Mouse (Mus musculus) gastrocnemius, postnatal 4 days (tissue): ENCODE measurements around the gene Sprr4. TPM values are rescaled to one million over a fixed set of nuclear protein-coding genes. Genes with fewer than 3 reads are reported as not detected.
"Not testable (repeated sequence)": the region's sequence is repeated elsewhere in the genome, so short reads cannot be mapped to it uniquely, and the experiment has no call there.

ENCODE experiments used
- DNase-seq, 2 experiments: peaks; one replicate each; pipeline ENCODE4 v3.0.0; 2021 to 2022; ENCODE audit warnings: low spot score in 2 of 2, mixed read lengths in 2 of 2
- long read RNA-seq, 2 experiments: library from polyadenylated mRNA; stranded (forward); transcript quantifications; one replicate each; pipeline ENCODE4 v2.0.0; 2021
- total RNA-seq, 2 experiments: library from RNA; stranded (reverse); gene quantifications; 2 replicates each; pipeline ENCODE4 v1.2.3; 2021

The Sprr4 gene
- total RNA-seq = not detected
- long read RNA-seq, experiment 1 = 0 reads
- long read RNA-seq, experiment 2 = 0 reads

DNA sequence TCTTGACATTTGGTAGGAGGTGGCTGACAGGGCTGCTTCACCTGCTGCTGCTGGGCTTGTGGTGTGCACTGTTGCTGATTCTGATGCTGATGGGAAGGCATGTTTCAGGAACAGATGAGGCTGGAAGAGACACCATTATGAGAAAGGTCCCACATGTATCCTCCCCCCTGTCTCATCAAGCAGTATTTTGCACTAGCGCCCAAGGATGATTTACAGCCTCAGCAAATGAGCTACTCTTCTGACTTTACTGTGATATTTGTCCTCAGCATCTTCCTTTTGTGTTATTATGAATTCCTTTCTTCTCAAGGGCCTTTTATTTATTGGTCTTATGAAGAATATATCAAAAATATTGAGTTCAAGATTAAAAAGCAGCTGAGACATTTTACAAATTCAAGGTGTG, at the start of gene Sprr4:
Gene Sprr4 (minus strand): TSS at position 101 of the 400 bp plus-strand sequence.
- DNase-seq = no peak

DNA sequence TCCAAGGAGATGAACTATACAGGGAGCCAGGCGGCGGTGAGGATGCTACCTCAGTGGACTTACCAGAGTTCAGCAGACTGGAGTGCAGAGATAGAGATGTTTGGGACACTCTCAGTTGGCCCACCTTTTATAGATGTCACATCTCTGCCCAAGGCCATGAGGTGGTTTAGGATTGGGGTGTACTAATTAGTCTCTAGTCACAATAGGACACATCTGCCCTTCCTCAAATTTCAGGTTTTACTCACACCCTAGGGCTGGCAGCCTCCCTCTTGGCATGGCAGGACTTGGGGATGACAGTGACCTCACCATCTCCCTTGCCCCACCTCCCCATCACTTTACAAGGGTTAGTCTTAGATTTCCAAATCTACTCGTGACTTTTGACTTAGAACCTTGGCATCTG, 34.1 kb upstream of the Sprr4 start, which contains the start of gene 2310046K23Rik:
Gene 2310046K23Rik (minus strand): TSS at position 101 of the 400 bp plus-strand sequence.
- no peak for DNase-seq

DNA sequence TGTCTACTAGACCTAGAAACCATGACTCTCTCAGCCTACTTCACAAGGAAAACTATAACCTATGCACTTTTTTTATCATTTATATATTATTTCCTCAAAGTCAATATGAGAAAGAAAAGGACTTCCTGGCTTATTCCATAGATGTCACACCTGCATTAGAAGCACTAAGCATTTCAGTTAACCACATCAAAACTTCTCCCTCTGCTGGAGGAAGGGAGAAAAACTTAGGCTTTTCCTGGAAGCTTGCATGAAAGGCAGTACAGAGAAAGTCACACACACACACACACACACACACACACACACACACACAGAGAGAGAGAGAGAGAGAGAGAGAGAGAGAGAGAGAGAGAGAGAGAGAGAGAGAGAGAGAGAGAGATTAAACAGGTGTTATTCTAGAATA, 12.0 kb upstream of the Sprr4 start:
- DNase-seq = no peak

DNA sequence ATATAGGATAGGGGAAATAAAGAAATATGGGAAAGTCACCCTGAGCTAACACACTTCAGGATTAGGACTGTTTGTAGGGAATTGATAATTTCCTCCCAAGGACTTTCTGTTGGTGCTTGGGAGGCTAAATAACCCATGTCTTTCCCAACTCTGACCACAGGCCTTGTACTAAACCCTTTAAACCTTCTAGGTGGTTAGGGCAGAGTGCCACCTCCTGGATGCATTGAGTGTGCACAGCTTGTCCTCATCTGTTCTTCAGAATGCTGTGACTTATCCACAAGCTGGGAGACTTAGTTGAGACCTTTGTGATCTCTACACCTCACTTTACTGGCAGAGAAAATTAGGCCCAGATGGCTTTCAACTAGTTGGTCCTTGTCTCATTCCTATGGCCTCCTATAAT, 10.5 kb upstream of the Sprr4 start:
- no peak for DNase-seq

DNA sequence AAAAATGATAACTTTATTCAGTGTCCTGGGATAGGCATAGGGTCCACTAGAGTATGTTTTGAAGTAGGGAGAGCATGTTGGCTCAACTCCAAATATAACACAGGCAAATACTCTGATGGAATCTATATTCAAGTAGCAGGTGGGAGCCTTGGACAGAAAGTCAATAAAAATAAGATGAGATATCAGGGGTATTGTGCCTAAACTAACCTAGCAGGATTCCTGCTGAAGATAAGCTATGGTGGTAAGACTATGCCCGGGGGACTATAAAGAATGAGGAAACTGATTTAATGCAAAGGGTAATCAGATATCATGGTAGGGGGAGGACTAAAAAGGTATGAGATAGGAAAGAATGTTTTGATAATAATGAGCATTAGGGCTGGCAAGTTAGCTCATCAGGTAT, 7.9 kb upstream of the Sprr4 start:
- DNase-seq = no peak

DNA sequence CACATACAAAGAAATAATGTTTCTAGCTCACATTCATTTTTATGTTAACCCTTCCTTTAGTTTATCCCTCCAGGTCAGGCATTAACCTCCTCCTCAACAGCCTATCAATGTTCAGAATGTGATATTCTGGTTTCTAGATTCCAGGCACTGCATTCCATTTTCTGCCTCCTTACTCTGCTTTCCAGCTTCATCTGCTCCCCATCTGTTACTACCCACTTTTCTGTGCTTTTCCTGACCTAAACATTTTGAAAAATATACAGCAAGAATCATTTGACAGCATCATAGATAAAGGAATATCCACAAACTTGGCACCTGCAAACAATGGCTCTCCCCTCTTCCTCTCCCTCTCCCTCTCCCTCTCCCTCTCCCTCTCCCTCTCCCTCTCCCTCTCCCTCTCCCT, 3.2 kb upstream of the Sprr4 start:
- DNase-seq = no peak

DNA sequence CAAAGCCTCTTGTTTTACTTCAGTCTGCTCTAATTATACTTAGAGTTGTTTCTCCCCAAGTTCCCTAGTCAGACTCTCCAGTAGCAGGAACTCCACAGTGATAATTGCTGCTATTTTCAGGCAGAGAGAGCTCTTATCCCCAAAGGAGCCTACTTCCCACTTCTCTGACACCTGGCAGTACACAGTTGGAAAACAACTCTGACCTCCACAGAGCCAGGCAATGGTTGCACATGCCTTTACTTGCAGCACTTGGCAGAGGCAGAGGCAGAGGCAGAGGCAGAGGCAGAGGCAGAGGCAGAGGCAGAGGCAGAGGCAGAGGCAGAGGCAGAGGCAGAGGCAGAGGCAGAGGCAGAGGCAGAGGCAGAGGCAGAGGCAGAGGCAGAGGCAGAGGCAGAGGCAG, 10.0 kb downstream of the Sprr4 start:
- not testable (repeated sequence) for DNase-seq

DNA sequence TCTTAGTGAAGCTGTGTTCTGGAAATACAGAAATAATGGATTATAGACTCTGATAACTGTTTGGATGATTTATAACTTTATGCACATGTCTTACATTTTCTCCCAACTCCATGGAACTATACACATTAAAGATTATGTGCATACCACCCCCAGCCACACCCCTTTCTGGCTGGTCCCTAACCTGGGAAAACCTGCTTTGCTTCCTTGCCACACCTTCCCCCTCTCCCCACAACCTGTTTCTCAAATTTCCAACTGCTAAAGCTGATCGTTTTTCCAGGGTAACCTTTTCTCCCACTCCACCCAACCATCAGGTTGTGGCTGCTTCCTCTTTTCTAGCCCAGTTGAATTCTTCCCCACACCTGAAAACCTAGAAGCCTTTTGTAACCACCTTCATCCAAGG, 14.0 kb downstream of the Sprr4 start:
- DNase-seq = no peak

DNA sequence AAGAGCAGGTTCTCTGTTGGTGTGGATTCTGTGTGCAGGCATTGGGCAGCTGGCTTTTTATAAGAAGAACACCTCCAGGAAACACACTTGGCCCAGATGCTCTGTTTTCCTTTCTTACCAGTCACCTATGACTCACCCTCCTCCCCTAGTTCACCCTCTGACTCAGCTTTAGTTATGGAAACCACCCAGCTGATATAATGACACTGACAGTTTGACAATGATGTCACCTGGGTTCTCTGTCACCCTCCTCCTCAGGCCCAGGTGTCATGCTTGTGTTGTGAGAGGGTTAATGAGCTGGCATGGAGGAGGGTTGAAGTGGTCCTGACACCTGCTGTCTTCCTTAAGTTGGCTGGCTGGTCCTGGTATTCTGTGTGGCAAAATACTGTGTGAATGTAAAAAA, 14.4 kb downstream of the Sprr4 start, which contains the start of gene Sprr1a:
Gene Sprr1a (minus strand): TSS at position 33 of the 400 bp plus-strand sequence.
- no peak for DNase-seq

DNA sequence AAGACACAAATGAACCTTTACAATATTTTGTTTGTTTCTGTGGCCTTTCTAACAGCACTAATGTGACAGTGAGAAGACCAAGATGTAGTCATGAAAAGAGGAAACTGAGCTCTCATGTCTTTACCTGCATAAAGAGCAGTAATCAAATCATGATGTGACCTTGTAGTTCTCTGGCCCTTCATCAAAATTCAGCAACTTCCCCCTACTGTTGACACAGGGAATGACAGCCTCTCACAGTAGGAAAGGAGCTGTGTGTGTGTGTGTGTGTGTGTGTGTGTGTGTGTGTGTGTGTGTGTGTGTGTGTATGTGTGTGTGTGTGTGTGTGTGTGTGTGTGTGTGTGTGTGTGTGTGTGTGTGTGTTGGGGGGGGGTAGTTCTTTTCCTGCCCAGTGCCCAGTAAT, 19.0 kb downstream of the Sprr4 start:
- not testable (repeated sequence) for DNase-seq

DNA sequence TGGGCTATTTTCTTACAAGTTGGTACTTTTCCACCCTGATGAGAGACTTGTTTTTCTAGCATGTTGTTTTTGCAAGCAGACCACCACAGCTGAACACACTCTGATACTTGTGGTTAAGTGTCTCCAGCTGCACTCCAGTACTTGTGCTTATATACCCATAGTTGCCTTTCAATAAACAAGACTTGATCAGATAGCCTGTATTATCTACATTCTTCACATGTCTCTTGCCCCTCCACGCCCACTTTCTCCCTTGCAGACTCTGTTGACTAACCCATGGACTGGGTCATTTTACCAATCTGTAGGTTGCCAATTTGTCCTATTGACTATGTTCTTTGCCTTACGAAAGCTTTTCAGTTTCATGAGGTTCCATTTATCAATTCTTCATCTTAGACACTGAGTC, 30.2 kb downstream of the Sprr4 start:
- DNase-seq = no peak

DNA sequence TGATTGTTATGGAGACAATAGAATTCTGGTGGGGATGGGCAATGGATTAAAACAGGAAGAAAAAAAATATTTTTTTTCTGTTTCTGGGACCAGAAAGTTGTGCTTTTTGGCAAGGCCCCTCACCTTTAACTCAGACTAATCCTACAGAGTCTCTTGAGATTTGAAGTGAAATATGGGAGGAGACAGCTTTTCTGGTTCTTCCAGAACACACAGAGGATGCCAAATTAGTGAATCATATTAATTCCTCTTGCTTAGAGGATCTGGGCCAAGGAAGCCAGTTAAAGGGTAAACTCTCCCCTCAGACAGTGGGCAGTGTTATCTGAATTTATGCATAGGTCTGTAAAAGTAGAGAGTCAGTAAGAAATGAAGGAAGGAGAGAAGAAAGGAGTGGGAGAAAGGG, 32.9 kb downstream of the Sprr4 start:
- DNase-seq = no peak

DNA sequence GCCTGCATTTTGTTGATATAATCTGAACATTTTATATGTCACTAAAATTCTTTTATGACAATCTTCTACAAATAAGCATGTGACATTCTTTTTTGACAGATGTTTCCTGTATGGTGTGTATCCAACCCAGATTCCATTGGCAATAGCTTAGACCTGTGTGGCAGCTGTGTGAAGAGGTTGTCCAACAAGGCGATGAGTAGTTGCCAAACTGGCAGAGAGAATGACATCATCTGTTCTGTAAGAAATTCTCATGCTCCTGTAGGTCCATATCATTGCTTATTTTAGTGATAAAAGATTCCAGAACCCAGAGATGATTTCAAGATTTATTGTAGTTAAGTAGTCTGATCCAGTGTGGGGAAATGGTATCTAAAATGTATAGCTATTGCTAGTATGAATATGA, 33.7 kb downstream of the Sprr4 start:
- no peak for DNase-seq

DNA sequence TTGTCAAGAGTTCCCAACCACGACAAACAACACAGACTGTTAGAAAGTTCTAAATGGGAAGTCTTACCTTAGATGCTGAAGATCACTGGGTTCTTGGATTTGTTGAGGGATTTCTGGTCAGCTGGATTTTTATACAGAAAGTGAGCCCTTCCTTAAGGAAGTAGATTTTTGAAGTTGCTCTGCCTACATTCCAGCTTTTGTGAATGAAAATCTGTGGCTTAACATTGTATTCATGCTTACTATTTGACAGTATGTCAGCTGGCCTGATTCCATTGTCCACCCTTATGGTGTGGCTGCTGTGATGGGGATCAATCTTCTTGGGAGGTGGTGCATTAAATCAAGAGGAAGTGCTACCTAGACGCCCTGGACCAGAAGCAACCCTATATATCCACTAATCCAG, 41.7 kb downstream of the Sprr4 start, which contains the start of gene Sprr3:
Gene Sprr3 (minus strand): TSS at position 101 of the 400 bp plus-strand sequence.
- no peak for DNase-seq

DNA sequence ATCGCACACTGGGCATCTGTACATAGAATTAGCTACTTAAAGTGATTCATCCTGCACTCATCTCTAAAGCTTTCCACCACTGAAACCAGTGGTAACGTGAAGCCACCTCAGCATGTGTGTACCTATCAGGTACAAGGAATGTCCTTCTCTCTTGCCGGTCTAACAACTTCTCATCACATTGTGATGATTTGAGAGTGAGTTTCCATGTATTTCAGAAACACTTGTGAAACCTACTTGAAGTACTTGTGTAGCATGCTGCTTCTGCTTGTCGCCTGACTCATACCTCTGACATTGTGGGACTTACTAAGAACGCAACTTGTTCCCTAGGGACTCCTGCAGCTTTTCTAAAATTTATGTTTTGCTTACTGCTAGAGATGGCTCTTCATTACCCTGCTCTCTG, 45.1 kb downstream of the Sprr4 start:
- no peak for DNase-seq

Other genes starting within 250 kb of the Sprr4 start
- not detected for gene Sprr2a3, start 215.1 kb downstream of the Sprr4 start, total RNA-seq
- gene Sprr2b, start 183.9 kb downstream of the Sprr4 start, total RNA-seq = not detected
- not detected for gene Sprr2d, start 161.4 kb downstream of the Sprr4 start, total RNA-seq
- not detected for gene Sprr2e, start 148.3 kb downstream of the Sprr4 start, total RNA-seq
- gene Sprr2f, start 135.3 kb downstream of the Sprr4 start, total RNA-seq = not detected
- not detected for gene Sprr2h, start 114.8 kb downstream of the Sprr4 start, total RNA-seq
- gene Sprr2i, start 92.5 kb downstream of the Sprr4 start, total RNA-seq = not detected
- not detected for gene Sprr2j-ps, start 82.4 kb downstream of the Sprr4 start, total RNA-seq
- 1 to 10 TPM; 3.7 to 4.1 TPM for gene Gm9774, start 71.1 kb downstream of the Sprr4 start, total RNA-seq
- not detected for gene Sprr2k, start 67.9 kb downstream of the Sprr4 start, total RNA-seq
- not detected for gene Sprr1b, start 61.7 kb downstream of the Sprr4 start, total RNA-seq
- not detected for gene Sprr3, start 41.8 kb downstream of the Sprr4 start, total RNA-seq
- gene Sprr1a, start 14.6 kb downstream of the Sprr4 start, total RNA-seq = not detected
- gene 2310046K23Rik, start 34.0 kb upstream of the Sprr4 start, total RNA-seq = not detected
- gene Ivl, start 73.2 kb upstream of the Sprr4 start, total RNA-seq = not detected
- gene Smcp, start 88.5 kb upstream of the Sprr4 start, total RNA-seq = not detected
- gene 2210017I01Rik, start 107.0 kb upstream of the Sprr4 start, total RNA-seq = not detected
- not detected for gene Lce6a, start 121.2 kb upstream of the Sprr4 start, total RNA-seq
- not detected for gene Lce1a1, start 147.8 kb upstream of the Sprr4 start, total RNA-seq
- not detected for gene Lce1b, start 156.4 kb upstream of the Sprr4 start, total RNA-seq
- gene Lce1a2, start 169.8 kb upstream of the Sprr4 start, total RNA-seq = not detected
- gene Lce1c, start 178.8 kb upstream of the Sprr4 start, total RNA-seq = under 1 TPM in 1 of 2 experiments, not detected in 1; 0.39 TPM
- not detected for gene Lce1d, start 186.7 kb upstream of the Sprr4 start, total RNA-seq
- not detected for gene Lce1e, start 208.6 kb upstream of the Sprr4 start, total RNA-seq
- gene Lce1f, start 219.9 kb upstream of the Sprr4 start, total RNA-seq = not detected
- gene Gm38119, start 238.6 kb upstream of the Sprr4 start, total RNA-seq = not detected